Mouse (Mus musculus) kidney, embryonic 16.5 days (tissue): ENCODE measurements around the gene Kri1. TPM values are rescaled to one million over a fixed set of nuclear protein-coding genes. Genes with fewer than 3 reads are reported as not detected.
A peak's percentile ranks its signal among the peaks of the same experiment; 100 is the strongest.
"Not testable (repeated sequence)": the region's sequence is repeated elsewhere in the genome, so short reads cannot be mapped to it uniquely, and the experiment has no call there.

Experiments used
- ATAC-seq: fragments of 200-750 bp; cut with Nextera tagmentation; 2 replicates; pipeline ENCODE4 v1.8.0; 2017; ENCODE audit warnings: moderate TSS enrichment; ENCODE audit not compliant: low FRiP score, low TSS enrichment
- H3K27ac ChIP-seq: fragments of 300-500 bp; sonication (generic); 2 replicates; pipeline ENCODE4 v1.5.1; 2014; ENCODE audit warnings: low read length
- H3K27me3 ChIP-seq: fragments of 300-500 bp; sonication (generic); 2 replicates; pipeline ENCODE4 v1.6.1; 2014; ENCODE audit warnings: low read length, control low read depth, mixed read lengths; ENCODE audit not compliant: insufficient read depth
- H3K36me3 ChIP-seq: fragments of 300-500 bp; sonication (generic); 2 replicates; pipeline ENCODE4 v1.6.1; 2014; ENCODE audit warnings: low read length, control low read depth, mixed read lengths; ENCODE audit not compliant: insufficient read depth
- H3K4me1 ChIP-seq: fragments of 300-500 bp; sonication (generic); 2 replicates; pipeline ENCODE4 v1.6.1; 2014; ENCODE audit warnings: low read length, control low read depth, mixed read lengths; ENCODE audit not compliant: insufficient read depth
- H3K4me2 ChIP-seq: fragments of 300-500 bp; sonication (generic); replicated peaks from 2 replicates; pipeline ENCODE4 v1.6.1; 2014; ENCODE audit warnings: low read depth, low read length
- H3K4me3 ChIP-seq: fragments of 300-500 bp; sonication (generic); 2 replicates; pipeline ENCODE4 v1.5.1; 2014; ENCODE audit warnings: mild to moderate bottlenecking, low read length
- H3K9ac ChIP-seq: fragments of 300-500 bp; sonication (generic); replicated peaks from 2 replicates; pipeline ENCODE4 v1.6.1; 2014; ENCODE audit warnings: low read length
- H3K9me3 ChIP-seq: fragments of 300-500 bp; sonication (generic); 2 replicates; pipeline ENCODE4 v1.6.1; 2016; ENCODE audit warnings: low read length, control low read depth
- WGBS: fragments of 180-500 bp; shearing (Covaris S2); extraction: QIAGEN DNeasy Blood & Tissue Kit; methylation state at CpG from one replicate; pipeline ENCODE4 v1.1.7; 2014; 5-methylcytosine and 5-hydroxymethylcytosine counted together
- polyA plus RNA-seq: library from polyadenylated mRNA; unstranded; fragments of >200 nt; fragmentation: Nextera tagmentation; extraction: Ambion mirVana; gene quantifications from 2 replicates; pipeline ENCODE4 v1.2.1, GENCODE M21; 2015

The Kri1 gene
- polyA plus RNA-seq, 1 experiment from 2014 or later: 14.6 TPM

GRCm38 (mm10) chr9:21227342-21227741 is 60.4 kb downstream of the Kri1 start:
- H3K4me2 ChIP-seq: peak overlapping the region; percentile 61
- no peaks in the 10 kb centered on the region for H3K27me3 ChIP-seq
- 14% methylated on average over 16 of the region's 16 CpGs for WGBS
- H3K9me3 ChIP-seq: peaks cover 2% of the 10 kb centered on the region; the same call in 1 of the 2 replicates
- peaks cover 27% of the 10 kb centered on the region for H3K36me3 ChIP-seq
- peak overlapping the region; percentile 39 for H3K4me3 ChIP-seq
- no peak overlapping the region for H3K27ac ChIP-seq
- H3K9ac ChIP-seq: peak overlapping the region; percentile 67
- no peak for ATAC-seq
- H3K4me1 ChIP-seq: peaks cover 23% of the 10 kb centered on the region

- Histone ChIP-seq H3K4me1 (peaks cover 28% of the 10 kb centered on the region), H3K27me3 (no peaks in the 10 kb centered on the region), H3K9ac (peak overlapping the region; percentile 59), H3K4me2 (peak overlapping the region; percentile 61), H3K27ac (0 out of 2 replicates have a peak overlapping the region, but pooled peaks have one; percentile 44), H3K9me3 (peaks cover 2% of the 10 kb centered on the region; the same call in 1 of the 2 replicates), H3K36me3 (peaks cover 16% of the 10 kb centered on the region), H3K4me3 (peak overlapping the region; percentile 45)
- WGBS: 2% methylated on average over 7 of the region's 7 CpGs
- no peak for ATAC-seq
Observed at GRCm38 (mm10) chr9:21225415-21225758, 62.4 kb downstream of the Kri1 start.

GRCm38 (mm10) chr9:21224576-21225414 is 63.0 kb downstream of the Kri1 start:
- peak; percentile 47 for ATAC-seq
- Histone ChIP-seq H3K4me2 (peak overlapping the region; percentile 61), H3K27ac (peak overlapping the region; percentile 49; the same call in 1 of the 2 replicates), H3K27me3 (no peaks in the 10 kb centered on the region), H3K9ac (peak overlapping the region; percentile 59), H3K4me1 (peaks cover 28% of the 10 kb centered on the region), H3K36me3 (peaks cover 11% of the 10 kb centered on the region), H3K4me3 (peak overlapping the region; percentile 45), H3K9me3 (peaks cover 2% of the 10 kb centered on the region; the same call in 1 of the 2 replicates)
- WGBS: 22% methylated on average over 26 of the region's 26 CpGs

GRCm38 (mm10) chr9:21223906-21224305 is 63.9 kb downstream of the Kri1 start:
- H3K4me2 ChIP-seq: no peak overlapping the region
- no peak overlapping the region for H3K9ac ChIP-seq
- H3K9me3 ChIP-seq: peaks cover 2% of the 10 kb centered on the region; the same call in 1 of the 2 replicates
- whole genome bisulfite sequencing: 92% methylated on average over 6 of the region's 6 CpGs
- peaks cover 2% of the 10 kb centered on the region; the same call in 1 of the 2 replicates for H3K36me3 ChIP-seq
- no peak overlapping the region for H3K4me3 ChIP-seq
- ATAC-seq: no peak
- H3K4me1 ChIP-seq: peaks cover 28% of the 10 kb centered on the region
- no peak overlapping the region for H3K27ac ChIP-seq
- H3K27me3 ChIP-seq: no peaks in the 10 kb centered on the region

GRCm38 (mm10) chr9:21223490-21223889 is 64.3 kb downstream of the Kri1 start:
- H3K27ac ChIP-seq, H3K36me3 ChIP-seq: not testable (repeated sequence)

More at GRCm38 (mm10) chr9:21223490-21223889, 64.3 kb downstream of the Kri1 start:
- 75% methylated on average over 1 of the region's 2 CpGs for WGBS
- not testable (repeated sequence) for H3K9me3 ChIP-seq, H3K4me3 ChIP-seq, H3K4me2 ChIP-seq, ATAC-seq, H3K9ac ChIP-seq, H3K27me3 ChIP-seq
- H3K4me1 ChIP-seq: peaks cover 28% of the 10 kb centered on the region

Other genes starting within 250 kb of the Kri1 start
- gene Zglp1, start 220.9 kb downstream of the Kri1 start, polyA plus RNA-seq: 0.59 and 0.64 TPM in 2 replicates
- gene Gm49373, start 214.9 kb downstream of the Kri1 start, polyA plus RNA-seq: 0.77 and 0.84 TPM in 2 replicates
- gene Fdx1l, start 214.4 kb downstream of the Kri1 start, polyA plus RNA-seq: 56.1 and 65.7 TPM in 2 replicates
- gene Gm38431, start 196.0 kb downstream of the Kri1 start, polyA plus RNA-seq: 2.1 and 3.7 TPM in 2 replicates
- 66.8 and 78.7 TPM in 2 replicates for gene Raver1, start 196.0 kb downstream of the Kri1 start, polyA plus RNA-seq
- gene Tyk2, start 156.7 kb downstream of the Kri1 start, polyA plus RNA-seq: 16.1 and 16.3 TPM in 2 replicates
- gene Cdc37, start 138.0 kb downstream of the Kri1 start, polyA plus RNA-seq: 359 and 386 TPM in 2 replicates
- gene Pde4a, start 122.3 kb downstream of the Kri1 start, polyA plus RNA-seq: 14.3 and 15.3 TPM in 2 replicates
- 67.4 and 68.1 TPM in 2 replicates for gene Keap1, start 48.6 kb downstream of the Kri1 start, polyA plus RNA-seq
- 0.13 and 0.14 TPM in 2 replicates for gene S1pr5, start 39.5 kb downstream of the Kri1 start, polyA plus RNA-seq
- gene Atg4d, start 22.7 kb downstream of the Kri1 start, polyA plus RNA-seq: 58.7 and 64.1 TPM in 2 replicates
- 50.9 and 51.7 TPM in 2 replicates for gene Cdkn2d, start 3.4 kb upstream of the Kri1 start, polyA plus RNA-seq
- gene Ap1m2, start 24.4 kb upstream of the Kri1 start, polyA plus RNA-seq: 45.2 and 48.9 TPM in 2 replicates
- 116 and 122 TPM in 2 replicates for gene Slc44a2, start 32.7 kb upstream of the Kri1 start, polyA plus RNA-seq
- 208 and 220 TPM in 2 replicates for gene Ilf3, start 79.9 kb upstream of the Kri1 start, polyA plus RNA-seq
- gene Qtrt1, start 123.9 kb upstream of the Kri1 start, polyA plus RNA-seq: 62.8 and 64.5 TPM in 2 replicates
- 85.7 and 92.4 TPM in 2 replicates for gene Dnm2, start 136.9 kb upstream of the Kri1 start, polyA plus RNA-seq
- 147 and 151 TPM in 2 replicates for gene Tmed1, start 222.3 kb upstream of the Kri1 start, polyA plus RNA-seq
- 3.5 and 4.5 TPM in 2 replicates for gene AB124611, start 238.2 kb upstream of the Kri1 start, polyA plus RNA-seq